13 mouse cellular contexts compared by ENCODE assay signal in genomic region chr19:7117141-7117540, GRCm38 (mm10). TPM values are rescaled to one million over a fixed set of nuclear protein-coding genes. Genes with fewer than 3 reads are reported as not detected.
DNase-seq lines count a peak whose midpoint lies in the region; ATAC-seq lines count a peak whose summit lies in the region.
"Had no signal": no experiment of that assay in that cellular context is flagged by ENCODE, and none has a peak within 500 bp of the region (broad histone marks: within the 10 kb centered on the region; RNA-seq: fewer than 3 reads in every experiment).

No protein-coding gene starts in this region.

- intact Hi-C loops in gastrocnemius, postnatal 36 days (cut with DNase I): no loop called here

- H3K9me3 ChIP-seq in intestine, embryonic 15.5 days: no peaks in the 10 kb centered on the region
- no peaks in the 10 kb centered on the region for H3K9me3 ChIP-seq in intestine, embryonic 16.5 days (ENCODE audit: control insufficient read depth, low read length)
- no peaks in the 10 kb centered on the region for H3K9me3 ChIP-seq in embryonic facial prominence, embryonic 10.5 days
- H3K9me3 ChIP-seq in liver, embryonic 15.5 days (replicated peaks): no peaks in the 10 kb centered on the region
- H3K9me3 ChIP-seq: midbrain, embryonic 10.5 days had no signal

- no peak overlapping the region for H3K4me2 ChIP-seq in intestine, embryonic 15.5 days (replicated peaks)
- H3K4me2 ChIP-seq in intestine, embryonic 16.5 days (ENCODE audit: low read depth, low read length): no peak overlapping the region
- H3K4me2 ChIP-seq in liver, embryonic 15.5 days: peak overlapping the region; percentile 69

- no peaks in the 10 kb centered on the region; the same call in 1 of the 2 replicates for H3K27me3 ChIP-seq in intestine, embryonic 15.5 days (replicated peaks)
- H3K27me3 ChIP-seq in intestine, embryonic 16.5 days (replicated peaks; ENCODE audit: control insufficient read depth, insufficient read depth, low read length): no peaks in the 10 kb centered on the region
- peaks cover 72% of the 10 kb centered on the region for H3K27me3 ChIP-seq in embryonic facial prominence, embryonic 10.5 days (replicated peaks; ENCODE audit: low read depth, poor library complexity, severe bottlenecking)
- no peaks in the 10 kb centered on the region for H3K27me3 ChIP-seq in liver, embryonic 15.5 days

- WGBS in intestine, embryonic 15.5 days: 41% methylated on average over 4 of the region's 4 CpGs
- WGBS in intestine, embryonic 16.5 days: 36% methylated on average over 4 of the region's 4 CpGs
- 58% methylated on average over 4 of the region's 4 CpGs for WGBS in embryonic facial prominence, embryonic 10.5 days
- 9% methylated on average over 4 of the region's 4 CpGs for WGBS in liver, embryonic 15.5 days (ENCODE audit: insufficient replicate concordance)

- H3K36me3 ChIP-seq in intestine, embryonic 15.5 days: no peaks in the 10 kb centered on the region
- no peaks in the 10 kb centered on the region for H3K36me3 ChIP-seq in intestine, embryonic 16.5 days (ENCODE audit: control insufficient read depth, insufficient read depth, low read length)
- no peaks in the 10 kb centered on the region for H3K36me3 ChIP-seq in embryonic facial prominence, embryonic 10.5 days (replicated peaks)
- H3K36me3 ChIP-seq in liver, embryonic 15.5 days (replicated peaks): no peaks in the 10 kb centered on the region
- H3K36me3 ChIP-seq: midbrain, embryonic 10.5 days had no signal

- no peak for ATAC-seq in CD4-positive, CD25-positive, alpha-beta regulatory T cell, adult 4 months
- ATAC-seq in intestine, embryonic 15.5 days: no peak
- ATAC-seq in intestine, embryonic 16.5 days: no peak; the same call in 1 of the 2 replicates
- ATAC-seq in liver, embryonic 15.5 days (ENCODE audit: insufficient read depth): peak; percentile 83
- ATAC-seq: forebrain, postnatal 0 days; hindbrain, embryonic 16.5 days had no signal

- H3K27ac ChIP-seq in intestine, embryonic 15.5 days: no peak overlapping the region
- H3K27ac ChIP-seq in intestine, embryonic 16.5 days (ENCODE audit: low read length): no peak overlapping the region
- H3K27ac ChIP-seq in embryonic facial prominence, embryonic 10.5 days (replicated peaks): 0 out of 2 replicates have a peak overlapping the region, but pooled peaks have one; percentile 26
- H3K27ac ChIP-seq in liver, embryonic 15.5 days (replicated peaks): peak overlapping the region; percentile 84

- peaks cover 38% of the 10 kb centered on the region for H3K4me1 ChIP-seq in intestine, embryonic 15.5 days (replicated peaks)
- H3K4me1 ChIP-seq in intestine, embryonic 16.5 days (ENCODE audit: control insufficient read depth, insufficient read depth, low read length): peaks cover 29% of the 10 kb centered on the region
- H3K4me1 ChIP-seq in embryonic facial prominence, embryonic 10.5 days: peaks cover 52% of the 10 kb centered on the region
- H3K4me1 ChIP-seq in liver, embryonic 15.5 days (replicated peaks): peaks cover 82% of the 10 kb centered on the region

- no peak overlapping the region for H3K4me3 ChIP-seq in intestine, embryonic 15.5 days (replicated peaks)
- no peak overlapping the region for H3K4me3 ChIP-seq in intestine, embryonic 16.5 days (ENCODE audit: low read length)
- no peak overlapping the region for H3K4me3 ChIP-seq in embryonic facial prominence, embryonic 10.5 days
- peak overlapping the region; percentile 26 for H3K4me3 ChIP-seq in liver, embryonic 15.5 days (replicated peaks)
- H3K4me3 ChIP-seq: midbrain, embryonic 10.5 days had no signal

- peak; percentile 6 for DNase-seq in CD4-positive, CD25-positive, alpha-beta regulatory T cell, adult 2 months (ENCODE audit: low read depth, low spot score)
- DNase-seq in embryonic facial prominence, embryonic 10.5 days (ENCODE audit: low spot score): no peak
- no peak for DNase-seq in right cerebral cortex, adult 2 months (ENCODE audit: low spot score in 2 of 2)
- no peak for DNase-seq in gastrocnemius, postnatal 36 days
- DNase-seq: forebrain, postnatal 0 days; gastrocnemius, postnatal 25 days; right cerebral cortex, adult 18-20 months had no signal

- H3K9ac ChIP-seq in intestine, embryonic 15.5 days: 0 out of 2 replicates have a peak overlapping the region, but pooled peaks have one; percentile 1
- H3K9ac ChIP-seq in intestine, embryonic 16.5 days (ENCODE audit: low read depth, low read length): no peak overlapping the region
- peak overlapping the region; percentile 44; the same call in 1 of the 2 replicates for H3K9ac ChIP-seq in liver, embryonic 15.5 days
- H3K9ac ChIP-seq: forebrain, postnatal 0 days had no signal

RNA-seq across cellular contexts. Expression of gene Flrt1, which starts 11.6 kb away (rescaled TPM):
- under 1 TPM in 1 of 2 experiments, not detected in 1; 0.22 TPM for polyA plus RNA-seq in CD4-positive, CD25-positive, alpha-beta regulatory T cell, adult 4 months (2017; shearing (Covaris generic))
- polyA plus RNA-seq in intestine, embryonic 15.5 days (2015; fragmentation: Nextera tagmentation; extraction: Ambion mirVana): 1.8 and 2.1 TPM in 2 replicates
- polyA plus RNA-seq in intestine, embryonic 16.5 days (2015; fragmentation: Nextera tagmentation; extraction: Ambion mirVana): 1.6 and 1.9 TPM in 2 replicates
- 2.5 and 2.9 TPM in 2 replicates for polyA plus RNA-seq in embryonic facial prominence, embryonic 10.5 days (2016; fragmentation: Nextera tagmentation; extraction: Ambion mirVana)
- polyA plus RNA-seq in liver, embryonic 15.5 days (2015; fragmentation: Nextera tagmentation; extraction: Ambion mirVana): 0.17 TPM in 2 replicates
- under 1 TPM; 0.36 to 0.49 TPM for total RNA-seq in gastrocnemius, postnatal 36 days (2021)

Comparison
In these comparisons a context has a peak if more than half of its experiments do, and no peak if none do; other contexts are left out.
1. H3K27ac ChIP-seq: peak in embryonic facial prominence, embryonic 10.5 days (single experiment) and liver, embryonic 15.5 days (single experiment); none in intestine, embryonic 15.5 days (single experiment) and intestine, embryonic 16.5 days (single experiment).